Comparison of ENCODE assay signal across 11 mouse cellular contexts in genomic region chr13:55595375-55595774, GRCm38 (mm10). TPM values are rescaled to one million over a fixed set of nuclear protein-coding genes. Genes with fewer than 3 reads are reported as not detected.
DNase-seq lines count a peak whose midpoint lies in the region; ATAC-seq and TF ChIP-seq lines count a peak whose summit lies in the region.
"Had no signal": no experiment of that assay in that cellular context is flagged by ENCODE, and none has a peak within 500 bp of the region (broad histone marks: within the 10 kb centered on the region; RNA-seq: fewer than 3 reads in every experiment).

No protein-coding gene starts in this region.

- H3K4me1 ChIP-seq in heart, embryonic 11.5 days (ENCODE audit: control insufficient read depth, insufficient read depth, low read length) = peaks cover 8% of the 10 kb centered on the region
- peaks cover 9% of the 10 kb centered on the region for H3K4me1 ChIP-seq in cerebellum, adult 2 months (ENCODE audit: control insufficient read depth, insufficient read depth, low read length)
- H3K4me1 ChIP-seq in stomach, postnatal 0 days (replicated peaks; ENCODE audit: control insufficient read depth, insufficient read depth) = no peaks in the 10 kb centered on the region; the same call in 1 of the 2 replicates

- 89% methylated on average over 12 of the region's 12 CpGs for WGBS in heart, embryonic 11.5 days (ENCODE audit: insufficient replicate concordance)
- 5% methylated on average over 12 of the region's 12 CpGs for WGBS in cerebellum, adult 2 months
- 93% methylated on average over 12 of the region's 12 CpGs for WGBS in stomach, postnatal 0 days

- H3K4me2 ChIP-seq in heart, embryonic 11.5 days = no peak overlapping the region
- no peak overlapping the region for H3K4me2 ChIP-seq in myocyte (ENCODE audit: low read depth)
- no peak overlapping the region for H3K4me2 ChIP-seq in stomach, postnatal 0 days (replicated peaks; ENCODE audit: low read depth)
- H3K4me2 ChIP-seq: hindbrain, embryonic 14.5 days; midbrain, embryonic 15.5 days had no signal

- H3K9ac ChIP-seq in heart, embryonic 11.5 days (ENCODE audit: low read depth, low read length) = no peak overlapping the region
- H3K9ac ChIP-seq in stomach, postnatal 0 days (ENCODE audit: low read length) = no peak overlapping the region
- H3K9ac ChIP-seq: hindbrain, embryonic 14.5 days; midbrain, embryonic 15.5 days had no signal

- ATAC-seq in heart, embryonic 11.5 days (replicated peaks; ENCODE audit: insufficient number of reproducible peaks, low FRiP score, low TSS enrichment) = no peak
- no peak for ATAC-seq in stomach, postnatal 0 days (ENCODE audit: low FRiP score, low TSS enrichment)
- ATAC-seq: midbrain, embryonic 15.5 days had no signal

- peaks cover 20% of the 10 kb centered on the region for H3K79me2 ChIP-seq in myocyte (ENCODE audit: control insufficient read depth, insufficient read depth)

- H3K4me3 ChIP-seq in heart, embryonic 11.5 days (ENCODE audit: low read depth, low read length) = no peak overlapping the region
- peak overlapping the region; percentile 5 for H3K4me3 ChIP-seq in cerebellum, adult 2 months (replicated peaks; ENCODE audit: insufficient read depth, low read depth, low read length)
- H3K4me3 ChIP-seq in myocyte = no peak overlapping the region
- no peak overlapping the region for H3K4me3 ChIP-seq in stomach, postnatal 0 days (ENCODE audit: low read depth, low read length)
- H3K4me3 ChIP-seq: midbrain, embryonic 15.5 days had no signal

- H3K9me3 ChIP-seq in heart, embryonic 11.5 days (replicated peaks; ENCODE audit: control insufficient read depth, low read length) = no peaks in the 10 kb centered on the region
- H3K9me3 ChIP-seq in stomach, postnatal 0 days (ENCODE audit: control insufficient read depth, low read length) = no peaks in the 10 kb centered on the region
- H3K9me3 ChIP-seq: midbrain, embryonic 15.5 days had no signal

- TF ChIP-seq POLR2A in cerebellum, adult 2 months (IDR thresholded peaks at IDR 0.05; ENCODE audit: borderline replicate concordance, insufficient read depth, low read length) = no peak
- no peak for TF ChIP-seq POLR2A in myocyte (IDR thresholded peaks at IDR 0.05; ENCODE audit: insufficient read length, low read depth)

- DNase-seq in heart, adult 11 months = peak; percentile 93
- DNase-seq in cerebellum, adult 2 months = peak; percentile 68 to 78
- peak; percentile 77 for DNase-seq in gastrocnemius, postnatal 25 days
- no peak for DNase-seq in stomach, postnatal 0 days (ENCODE audit: low spot score)
- DNase-seq in urinary bladder, adult 2 months (ENCODE audit: low spot score) = no peak
- DNase-seq in lung, postnatal 36 days = no peak
- DNase-seq: thymus, adult 2 months had no signal

- no peak for TF ChIP-seq EP300 in stomach, postnatal 0 days (optimal IDR thresholded peaks at IDR 0.05)

- peaks cover 24% of the 10 kb centered on the region for H3K36me3 ChIP-seq in heart, embryonic 11.5 days (ENCODE audit: control insufficient read depth, insufficient read depth, low read length)
- peaks cover 16% of the 10 kb centered on the region for H3K36me3 ChIP-seq in myocyte (ENCODE audit: control insufficient read depth, insufficient read depth)
- H3K36me3 ChIP-seq in stomach, postnatal 0 days (ENCODE audit: control insufficient read depth, insufficient read depth, low read length) = peaks cover 17% of the 10 kb centered on the region

- H3ac ChIP-seq in myocyte (ENCODE audit: control insufficient read depth, insufficient read length) = no peak overlapping the region

- no peak for TF ChIP-seq CTCF in cerebellum, adult 2 months (IDR thresholded peaks at IDR 0.05; ENCODE audit: borderline replicate concordance, insufficient read depth, low read depth, low read length)
- TF ChIP-seq CTCF in stomach, postnatal 0 days (IDR thresholded peaks at IDR 0.05; ENCODE audit: low read depth) = no peak

- H3K27ac ChIP-seq in heart, embryonic 11.5 days (ENCODE audit: low read depth, low read length) = no peak overlapping the region
- no peak overlapping the region for H3K27ac ChIP-seq in cerebellum, adult 2 months (ENCODE audit: insufficient read depth, low read length)
- no peak overlapping the region for H3K27ac ChIP-seq in stomach, postnatal 0 days (replicated peaks)
- H3K27ac ChIP-seq: hindbrain, embryonic 14.5 days; midbrain, embryonic 15.5 days had no signal

- H3K27me3 ChIP-seq in heart, embryonic 11.5 days (ENCODE audit: control insufficient read depth, insufficient read depth, low read length) = no peaks in the 10 kb centered on the region
- H3K27me3 ChIP-seq in cerebellum, adult 2 months (ENCODE audit: control insufficient read depth, insufficient read depth, low read length) = no peaks in the 10 kb centered on the region
- H3K27me3 ChIP-seq in myocyte (ENCODE audit: control insufficient read depth, insufficient read depth, insufficient read length) = no peaks in the 10 kb centered on the region
- no peaks in the 10 kb centered on the region for H3K27me3 ChIP-seq in stomach, postnatal 0 days (ENCODE audit: control insufficient read depth, insufficient read depth, low read length)
- H3K27me3 ChIP-seq: midbrain, embryonic 15.5 days had no signal

TF ChIP-seq in myocyte, 11 proteins besides CTCF, POLR2A, EP300 and RAD21:
- TF ChIP-seq MYOG (IDR thresholded peaks at IDR 0.05; ENCODE audit: control insufficient read depth in 1 of 3, insufficient read depth in 1 of 3, insufficient read length in 2 of 3, low read depth in 2 of 3) = peak in 2 of 3 experiments; percentile 24 to 43
- TF ChIP-seq TCF3 (IDR thresholded peaks at IDR 0.05; ENCODE audit: insufficient read length, low read depth) = no peak

RNA-seq across cellular contexts. Expression of gene B4galt7, which starts 4.3 kb away (rescaled TPM):
- polyA plus RNA-seq in heart, embryonic 11.5 days (2014; fragmentation: Nextera tagmentation; extraction: Ambion mirVana) = 15.8 and 18.8 TPM in 2 replicates
- polyA plus RNA-seq in cerebellum, adult 2 months (2012; rRNA removed) = 27.9 and 32.0 TPM in 2 replicates
- 1 to 10 TPM; 4.5 to 6.9 TPM for total RNA-seq in gastrocnemius, postnatal 25 days (2021)
- polyA plus RNA-seq in myocyte (2012; fragmentation: generic; extraction: Trizol) = 23.1 TPM
- polyA plus RNA-seq in stomach, postnatal 0 days (2015; fragmentation: Nextera tagmentation; extraction: Ambion mirVana) = 15.9 and 16.0 TPM in 2 replicates
- 17.7 and 22.1 TPM in 2 replicates for polyA plus RNA-seq in urinary bladder, adult 2 months (2012; rRNA removed)

RNA-seq across cellular contexts. Expression of gene Tmed9, which starts 21.8 kb away (rescaled TPM):
- polyA plus RNA-seq in heart, embryonic 11.5 days (2014; fragmentation: Nextera tagmentation; extraction: Ambion mirVana) = 58.5 and 63.3 TPM in 2 replicates
- 107 and 113 TPM in 2 replicates for polyA plus RNA-seq in cerebellum, adult 2 months (2012; rRNA removed)
- total RNA-seq in gastrocnemius, postnatal 25 days (2021) = 10 to 100 TPM; 70.8 to 73.1 TPM
- polyA plus RNA-seq in myocyte (2012; fragmentation: generic; extraction: Trizol) = 200 TPM
- polyA plus RNA-seq in stomach, postnatal 0 days (2015; fragmentation: Nextera tagmentation; extraction: Ambion mirVana) = 123 and 136 TPM in 2 replicates
- 136 and 157 TPM in 2 replicates for polyA plus RNA-seq in urinary bladder, adult 2 months (2012; rRNA removed)

RNA-seq across cellular contexts. Expression of gene Fam193b, which starts 24.5 kb away (rescaled TPM):
- polyA plus RNA-seq in heart, embryonic 11.5 days (2014; fragmentation: Nextera tagmentation; extraction: Ambion mirVana) = 19.1 and 21.9 TPM in 2 replicates
- 127 and 128 TPM in 2 replicates for polyA plus RNA-seq in cerebellum, adult 2 months (2012; rRNA removed)
- total RNA-seq in gastrocnemius, postnatal 25 days (2021) = 10 to 100 TPM; 11.4 to 11.7 TPM
- polyA plus RNA-seq in myocyte (2012; fragmentation: generic; extraction: Trizol) = 13.5 TPM
- polyA plus RNA-seq in stomach, postnatal 0 days (2015; fragmentation: Nextera tagmentation; extraction: Ambion mirVana) = 10.2 and 11.1 TPM in 2 replicates
- polyA plus RNA-seq in urinary bladder, adult 2 months (2012; rRNA removed) = 86.0 and 97.9 TPM in 2 replicates

RNA-seq across cellular contexts. Expression of gene Caml, which starts 27.4 kb away (rescaled TPM):
- polyA plus RNA-seq in heart, embryonic 11.5 days (2014; fragmentation: Nextera tagmentation; extraction: Ambion mirVana) = 36.4 and 38.4 TPM in 2 replicates
- polyA plus RNA-seq in cerebellum, adult 2 months (2012; rRNA removed) = 63.9 and 64.3 TPM in 2 replicates
- 1 to 10 TPM; 8.2 to 9.2 TPM for total RNA-seq in gastrocnemius, postnatal 25 days (2021)
- 27.8 TPM for polyA plus RNA-seq in myocyte (2012; fragmentation: generic; extraction: Trizol)
- polyA plus RNA-seq in stomach, postnatal 0 days (2015; fragmentation: Nextera tagmentation; extraction: Ambion mirVana) = 32.0 and 33.0 TPM in 2 replicates
- polyA plus RNA-seq in urinary bladder, adult 2 months (2012; rRNA removed) = 44.0 and 46.8 TPM in 2 replicates

RNA-seq across cellular contexts. Expression of gene Ddx46, which starts 39.5 kb away (rescaled TPM):
- 32.4 and 34.2 TPM in 2 replicates for polyA plus RNA-seq in heart, embryonic 11.5 days (2014; fragmentation: Nextera tagmentation; extraction: Ambion mirVana)
- polyA plus RNA-seq in cerebellum, adult 2 months (2012; rRNA removed) = 55.3 and 58.6 TPM in 2 replicates
- total RNA-seq in gastrocnemius, postnatal 25 days (2021) = 10 to 100 TPM; 17.1 to 18.5 TPM
- 8.7 TPM for polyA plus RNA-seq in myocyte (2012; fragmentation: generic; extraction: Trizol)
- polyA plus RNA-seq in stomach, postnatal 0 days (2015; fragmentation: Nextera tagmentation; extraction: Ambion mirVana) = 14.9 and 15.2 TPM in 2 replicates
- 33.9 and 35.8 TPM in 2 replicates for polyA plus RNA-seq in urinary bladder, adult 2 months (2012; rRNA removed)

Comparison
In these comparisons a context has a peak if more than half of its experiments do, and no peak if none do; other contexts are left out.
1. DNase-seq: peak in heart, adult 11 months (single experiment), cerebellum, adult 2 months (2 of 2) and gastrocnemius, postnatal 25 days (single experiment); none in stomach, postnatal 0 days (single experiment), urinary bladder, adult 2 months (single experiment) and lung, postnatal 36 days (single experiment).